12 mouse cellular contexts compared by ENCODE assay signal in genomic region chr7:97351792-97352513, GRCm38 (mm10).
"Had no signal": no experiment of that assay in that cellular context is flagged by ENCODE, and none has a peak within 500 bp of the region (broad histone marks: within the 10 kb centered on the region; RNA-seq: fewer than 3 reads in every experiment).

No protein-coding gene starts in this region.

- DNase-seq: lung, adult 2 months; lung, postnatal 4 days; midbrain, embryonic 14.5 days; right cerebral cortex, adult 18-20 months; right cerebral cortex, postnatal 25 days; thymus, postnatal 4 days had no signal

- H3K9me3 ChIP-seq: limb, embryonic 12.5 days; liver, embryonic 15.5 days; midbrain, embryonic 10.5 days; neural tube, embryonic 15.5 days had no signal

- H3K4me3 ChIP-seq: limb, embryonic 12.5 days; liver, embryonic 15.5 days; midbrain, embryonic 10.5 days; myocyte; neural tube, embryonic 15.5 days had no signal

- H3K27ac ChIP-seq: limb, embryonic 12.5 days; liver, embryonic 15.5 days; midbrain, embryonic 10.5 days; neural tube, embryonic 15.5 days had no signal

- H3K36me3 ChIP-seq: liver, embryonic 15.5 days had no signal

- H3K4me1 ChIP-seq: neural tube, embryonic 15.5 days had no signal

- H3K27me3 ChIP-seq: limb, embryonic 12.5 days; liver, embryonic 15.5 days; neural tube, embryonic 15.5 days had no signal

- H3K9ac ChIP-seq: limb, embryonic 12.5 days; liver, embryonic 15.5 days; neural tube, embryonic 15.5 days had no signal

- H3K4me2 ChIP-seq: limb, embryonic 12.5 days; liver, embryonic 15.5 days; neural tube, embryonic 15.5 days had no signal

- ATAC-seq: lung, postnatal 0 days had no signal
